Comparison of ENCODE assay signal across 28 mouse cellular contexts in the genomic region with DNA sequence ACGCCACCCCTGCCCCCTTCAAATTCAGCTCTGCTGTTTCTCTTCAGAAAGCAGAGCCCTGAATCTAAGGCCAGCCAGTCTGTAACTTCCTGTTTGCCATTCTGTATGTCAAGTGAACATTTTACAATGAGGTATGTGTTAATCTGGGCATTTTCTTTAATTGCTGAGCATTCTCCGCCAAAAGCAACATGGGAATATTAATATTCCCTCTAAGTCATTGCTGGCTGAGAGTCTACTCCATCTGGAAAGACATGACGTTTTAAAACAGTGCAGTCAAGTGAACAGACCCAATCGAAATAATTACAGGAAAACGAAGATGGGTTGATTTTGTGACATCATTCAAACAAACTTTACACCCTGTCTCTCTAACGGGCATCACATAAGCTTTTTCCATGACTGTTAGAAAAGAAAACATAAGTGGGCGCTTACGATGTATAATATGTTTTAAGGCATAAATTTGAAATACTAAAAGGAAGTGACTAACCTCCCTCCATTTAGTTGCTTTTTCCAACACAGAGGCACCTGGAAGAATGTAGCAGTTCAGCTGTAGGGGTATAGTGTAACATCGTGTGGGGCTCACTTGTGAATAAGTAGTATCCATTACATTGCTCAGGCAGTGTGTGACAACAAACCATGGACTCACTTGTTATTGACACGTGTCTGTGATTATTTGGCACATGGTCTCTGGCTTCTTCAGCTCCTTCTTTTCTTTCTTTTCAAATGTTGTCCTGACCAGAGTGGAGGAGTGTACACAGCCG. TPM values are rescaled to one million over a fixed set of nuclear protein-coding genes. Genes with fewer than 3 reads are reported as not detected.
DNase-seq lines count a peak whose midpoint lies in the region; ATAC-seq and TF ChIP-seq lines count a peak whose summit lies in the region.
"Had no signal": no experiment of that assay in that cellular context is flagged by ENCODE, and none has a peak within 500 bp of the region (broad histone marks: within the 10 kb centered on the region; RNA-seq: fewer than 3 reads in every experiment).

No protein-coding gene starts in this region.

- no peak for DNase-seq in gastrocnemius, adult 2 months
- no peak for DNase-seq in gastrocnemius, postnatal 36 days
- peak; percentile 55 for DNase-seq in brain, embryonic 14.5 days (ENCODE audit: low read depth)
- DNase-seq in forebrain, postnatal 0 days = no peak
- DNase-seq in splenic B cell, adult 2 months (ENCODE audit: low read depth, low spot score) = peak; percentile 14
- no peak for DNase-seq in ovary, postnatal 10 days (ENCODE audit: low spot score)
- DNase-seq in layer of hippocampus, adult 18-20 months (ENCODE audit: low spot score in 2 of 2) = no peak
- DNase-seq: adrenal gland, adult 8-10 months; adrenal gland, postnatal 36 days; cerebellum, adult 11 months; cerebellum, adult 8-10 months; cerebellum, postnatal 14 days; embryo, embryonic 11 days; heart, adult 2 months had no signal

- no peak overlapping the region for H3K4me2 ChIP-seq in forebrain, postnatal 0 days (ENCODE audit: low read depth)
- H3K4me2 ChIP-seq: embryonic facial prominence, embryonic 15.5 days; heart, embryonic 11.5 days; hindbrain, embryonic 14.5 days had no signal

- no peak for TF ChIP-seq POLR2A in brain, embryonic 14.5 days (IDR thresholded peaks at IDR 0.05; ENCODE audit: borderline replicate concordance, extremely low read depth, insufficient read depth, insufficient read length, poor library complexity, severe bottlenecking)

- H3K27me3 ChIP-seq in forebrain, postnatal 0 days (ENCODE audit: insufficient read depth, low read length) = no peaks in the 10 kb centered on the region
- H3K27me3 ChIP-seq in splenic B cell, adult 2 months (ENCODE audit: control insufficient read depth, insufficient read depth, low read length, poor library complexity, severe bottlenecking) = no peaks in the 10 kb centered on the region
- H3K27me3 ChIP-seq: embryonic facial prominence, embryonic 15.5 days had no signal

- intact Hi-C loops in gastrocnemius, adult 2 months (cut with DNase I) = no loop called here
- intact Hi-C loops in gastrocnemius, postnatal 36 days (cut with DNase I) = no loop called here

- H3K4me1 ChIP-seq in forebrain, postnatal 0 days (ENCODE audit: insufficient read depth) = no peaks in the 10 kb centered on the region

- H3K36me3 ChIP-seq in forebrain, postnatal 0 days (ENCODE audit: insufficient read depth) = peaks cover 25% of the 10 kb centered on the region; the same call in 1 of the 2 replicates
- H3K36me3 ChIP-seq in splenic B cell, adult 2 months (ENCODE audit: control insufficient read depth, insufficient read depth, low read length, poor library complexity, severe bottlenecking) = no peaks in the 10 kb centered on the region
- H3K36me3 ChIP-seq: G1E had no signal

- TF ChIP-seq CTCF in gastrocnemius, adult 2 months (IDR thresholded peaks at IDR 0.05) = no peak
- TF ChIP-seq CTCF in brain, embryonic 14.5 days (IDR thresholded peaks at IDR 0.05; ENCODE audit: borderline replicate concordance, extremely low read depth, insufficient read depth, insufficient read length) = no peak
- TF ChIP-seq CTCF in forebrain, postnatal 0 days (IDR thresholded peaks at IDR 0.05; ENCODE audit: low read depth) = no peak

- peak overlapping the region; percentile 35 for H3K27ac ChIP-seq in gastrocnemius, adult 2 months
- H3K27ac ChIP-seq in forebrain, postnatal 0 days (ENCODE audit: low read depth, low read length) = no peak overlapping the region
- H3K27ac ChIP-seq: embryonic facial prominence, embryonic 15.5 days; heart, adult 2 months; hindbrain, embryonic 10.5 days; hindbrain, embryonic 14.5 days had no signal

- H3K4me3 ChIP-seq in gastrocnemius, adult 2 months = no peak overlapping the region
- H3K4me3 ChIP-seq in forebrain, postnatal 0 days (ENCODE audit: low read depth, low read length) = no peak overlapping the region
- H3K4me3 ChIP-seq: embryonic facial prominence, embryonic 15.5 days; erythroblast, embryonic 14.5 days; heart, adult 2 months; hindbrain, embryonic 10.5 days had no signal

- 0 out of 2 replicates have a peak, but pooled peaks have one; percentile 10 for ATAC-seq in forebrain, postnatal 0 days
- ATAC-seq: CD4-positive, CD25-positive, alpha-beta regulatory T cell, adult 4 months; intestine, embryonic 16.5 days had no signal

- 54% methylated on average over 11 of the region's 11 CpGs for WGBS in forebrain, postnatal 0 days

- H3K9ac ChIP-seq in forebrain, postnatal 0 days = no peak overlapping the region
- H3K9ac ChIP-seq: embryonic facial prominence, embryonic 15.5 days; hindbrain, embryonic 14.5 days had no signal

- H3K9me3 ChIP-seq in forebrain, postnatal 0 days (ENCODE audit: low read length) = no peaks in the 10 kb centered on the region
- H3K9me3 ChIP-seq: embryonic facial prominence, embryonic 15.5 days; G1E; hindbrain, embryonic 10.5 days had no signal

RNA-seq across cellular contexts. Expression of a gene that starts 26.8 kb away (rescaled TPM):
- not detected for total RNA-seq in gastrocnemius, adult 2 months (2021)
- total RNA-seq in gastrocnemius, postnatal 36 days (2021) = not detected
- polyA plus RNA-seq in brain, embryonic 14.5 days (2012; rRNA removed) = not detected in 2 replicates
- not detected in 2 replicates for total RNA-seq in forebrain, postnatal 0 days (2014; rRNA removed)
- not detected in 2 replicates for polyA plus RNA-seq in forebrain, postnatal 0 days (2015; fragmentation: Nextera tagmentation; extraction: Ambion mirVana)
- not detected for total RNA-seq in layer of hippocampus, adult 18-20 months (2021)
- total RNA-seq: adrenal gland, adult 8-10 months; adrenal gland, postnatal 36 days; common myeloid progenitor, adult 5-6 weeks; G1E; gastrocnemius, adult 8-10 months; gastrocnemius, postnatal 4 days; heart, adult 2 months; heart, postnatal 25 days had no signal
- polyA plus RNA-seq: CD4-positive, CD25-positive, alpha-beta regulatory T cell, adult 4 months; embryonic facial prominence, embryonic 11.5 days; embryonic facial prominence, embryonic 15.5 days; erythroblast, embryonic 14.5 days; G1E; heart, adult 2 months; heart, embryonic 11.5 days; heart, embryonic 16.5 days; hindbrain, embryonic 10.5 days; hindbrain, embryonic 14.5 days; intestine, embryonic 16.5 days had no signal

Comparison
In these comparisons a context has a peak if more than half of its experiments do, and no peak if none do; other contexts are left out.
1. DNase-seq: peak in brain, embryonic 14.5 days (single experiment) and splenic B cell, adult 2 months (single experiment); none in gastrocnemius, adult 2 months (single experiment), gastrocnemius, postnatal 36 days (0 of 2), forebrain, postnatal 0 days (single experiment), ovary, postnatal 10 days (single experiment) and layer of hippocampus, adult 18-20 months (0 of 2).